Mouse (Mus musculus) embryo, embryonic 11 days (tissue): ENCODE results near the gene Ly6g6e.
"Not testable (repeated sequence)": the region's sequence is repeated elsewhere in the genome, so short reads cannot be mapped to it uniquely, and the experiment has no call there.

ENCODE experiments used
- DNase-seq: peaks from one replicate; pipeline ENCODE4 v3.0.0-alpha.2; 2015

Gene Ly6g6e

DNA sequence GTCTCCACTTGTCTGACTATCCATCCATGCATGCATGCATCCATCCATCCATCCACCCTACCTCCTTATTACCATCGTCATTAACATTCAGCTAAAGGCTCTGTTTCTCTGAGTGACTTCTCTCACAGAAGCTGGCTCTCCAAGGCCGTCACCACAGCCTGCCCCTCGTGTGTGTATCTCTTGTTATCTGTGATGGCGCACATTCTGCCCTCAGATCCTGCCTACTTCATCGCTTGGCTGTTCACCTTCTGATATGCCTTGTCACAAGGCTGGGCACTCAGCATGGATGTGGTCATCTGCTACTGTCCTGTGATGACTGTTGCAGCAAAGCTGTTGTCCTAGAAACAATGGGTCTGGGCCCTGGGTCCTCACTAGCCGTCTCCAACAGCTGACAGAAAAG lies 28.1 kb downstream of the Ly6g6e start:
- no peak for DNase-seq

DNA sequence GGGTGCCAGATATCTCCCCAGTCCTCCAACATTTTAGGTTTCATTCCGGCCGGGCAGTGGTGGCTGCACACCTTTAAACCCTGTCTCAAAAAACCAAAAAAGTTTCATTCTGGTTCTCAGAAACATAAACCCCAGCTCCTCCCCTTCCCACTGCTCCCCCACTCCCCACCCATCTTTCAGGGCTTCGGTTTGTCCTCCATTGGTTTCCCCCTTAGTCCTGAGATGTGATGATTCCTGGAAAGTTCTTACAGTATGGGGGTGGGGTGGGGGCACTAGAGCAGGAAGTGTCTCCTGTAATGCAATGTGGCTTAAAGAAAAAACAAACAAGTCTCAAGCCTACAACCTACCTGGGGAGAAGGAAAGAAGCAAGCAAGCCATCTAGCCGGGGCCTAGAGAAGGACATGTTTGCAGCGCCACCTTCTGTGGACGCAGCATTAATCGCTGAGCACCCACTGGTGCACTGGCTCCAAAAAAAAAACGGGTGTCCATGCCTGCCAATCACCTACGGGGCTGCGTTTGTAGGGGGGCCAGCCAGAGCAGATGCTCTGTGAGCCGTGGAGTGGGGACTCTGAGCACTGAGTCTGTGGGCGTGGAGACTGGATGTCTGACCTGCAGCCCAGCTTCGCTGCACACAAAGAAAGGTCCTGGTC lies 29.2 kb downstream of the Ly6g6e start:
- DNase-seq: peak; percentile 73

DNA sequence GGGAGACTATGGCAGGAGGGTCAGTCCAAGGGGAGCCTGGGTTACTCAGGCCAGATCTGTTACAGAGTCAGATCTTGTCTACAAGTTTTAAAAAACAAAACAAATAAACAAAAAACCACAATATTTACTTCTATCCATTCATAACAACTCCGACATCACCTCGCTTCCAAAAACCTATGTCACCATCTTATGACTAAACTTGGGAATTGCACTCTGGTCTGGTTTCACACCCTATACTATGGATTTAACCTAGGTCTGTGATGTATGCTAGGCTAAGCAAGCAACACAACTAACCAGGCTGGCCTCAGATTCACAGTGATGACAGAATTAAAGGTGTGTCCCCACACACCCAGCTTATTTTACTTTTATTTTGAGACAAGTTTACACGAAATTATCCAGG lies 29.8 kb downstream of the Ly6g6e start:
- DNase-seq: no peak

DNA sequence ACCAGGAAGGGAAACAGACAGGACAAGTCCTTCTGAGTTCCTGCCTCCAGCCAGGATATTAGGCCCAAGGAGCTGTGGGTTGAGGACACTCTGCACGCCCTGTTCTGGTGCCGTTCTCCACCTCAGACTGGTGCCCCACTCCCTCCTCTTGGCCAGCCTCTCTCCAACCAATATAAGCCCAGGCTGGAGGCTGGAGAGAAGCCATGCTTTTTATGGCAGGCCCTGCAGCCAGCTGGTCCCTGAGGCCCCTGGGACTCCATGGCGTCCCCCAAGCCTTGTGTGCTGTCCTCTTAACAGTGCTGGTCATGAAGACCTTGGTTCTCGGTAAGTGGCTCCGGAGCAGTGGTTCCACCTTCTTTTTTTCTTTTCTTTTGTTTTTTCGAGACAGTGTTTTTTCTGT lies 31.4 kb downstream of the Ly6g6e start, which contains the start of gene Ly6g5c:
Gene Ly6g5c (plus strand): TSS at position 183 of the 400 bp plus-strand sequence.
- no peak for DNase-seq

DNA sequence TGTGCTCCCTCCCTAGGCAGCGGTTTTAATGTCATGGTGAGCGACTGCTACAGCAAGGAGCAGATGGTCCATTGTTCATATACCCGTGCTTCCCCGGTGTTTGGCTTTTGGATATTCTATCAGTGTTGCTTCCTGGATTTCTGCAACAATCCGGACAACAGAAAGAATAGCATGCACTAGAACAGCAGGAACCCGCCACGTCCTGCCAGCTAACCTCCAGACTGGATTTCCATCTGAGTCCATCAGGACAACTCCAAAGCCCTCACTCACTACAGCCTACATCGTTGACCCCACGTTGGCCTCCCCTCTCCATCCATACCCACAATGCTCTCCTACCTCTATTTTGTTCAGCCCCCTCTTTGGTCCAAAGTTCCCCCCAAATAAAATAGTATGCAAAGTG lies 35.1 kb downstream of the Ly6g6e start:
- DNase-seq: no peak

DNA sequence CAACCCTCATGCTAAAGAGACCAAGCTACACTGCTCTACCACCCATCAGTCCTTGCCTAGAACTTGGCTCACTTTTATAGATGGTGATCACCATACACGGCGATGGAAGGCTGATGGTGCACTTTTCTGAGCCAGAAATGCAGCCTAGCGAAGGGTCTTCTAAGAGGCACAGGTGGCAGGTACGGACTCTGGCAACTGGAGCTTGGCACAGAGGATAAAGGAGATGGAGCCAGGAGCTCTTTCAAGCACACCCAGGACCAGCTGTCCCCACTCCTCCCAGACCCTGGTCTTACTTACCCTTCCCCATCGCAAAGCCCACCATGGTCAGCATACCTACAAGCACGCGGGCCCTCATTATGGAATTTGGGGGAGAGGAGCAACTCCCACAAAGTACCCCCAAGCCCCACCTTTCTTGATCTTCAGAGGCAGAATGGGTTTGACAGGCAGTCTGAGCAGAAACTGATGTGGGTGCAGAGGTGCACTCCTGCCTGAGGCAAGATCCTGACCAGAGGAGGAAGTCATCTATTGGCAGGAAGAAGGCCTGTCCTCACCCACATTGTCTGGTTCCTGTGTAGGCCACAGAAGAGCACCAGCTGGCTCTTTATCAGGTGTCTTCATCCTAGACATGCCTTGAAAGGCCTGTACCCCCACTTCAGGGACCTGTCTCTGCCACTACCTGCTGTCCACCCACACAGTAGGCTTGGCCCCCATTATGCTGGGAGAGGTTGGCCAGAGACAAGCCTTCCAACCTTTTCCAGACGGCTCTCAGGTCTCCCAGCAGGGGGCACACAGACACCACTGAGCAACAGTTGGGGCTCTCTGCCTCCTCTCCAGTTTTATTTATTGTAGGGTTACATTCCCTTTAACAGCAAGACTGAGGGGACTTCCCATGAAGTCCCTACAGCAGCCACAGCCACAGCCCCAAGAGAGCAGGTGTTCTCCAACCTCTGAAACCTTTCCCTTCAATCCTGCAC lies 38.6 kb downstream of the Ly6g6e start, which contains the start of gene Ly6g5b:
Gene Ly6g5b (minus strand): TSS at position 383 of the 974 bp plus-strand sequence.
- DNase-seq: no peak

DNA sequence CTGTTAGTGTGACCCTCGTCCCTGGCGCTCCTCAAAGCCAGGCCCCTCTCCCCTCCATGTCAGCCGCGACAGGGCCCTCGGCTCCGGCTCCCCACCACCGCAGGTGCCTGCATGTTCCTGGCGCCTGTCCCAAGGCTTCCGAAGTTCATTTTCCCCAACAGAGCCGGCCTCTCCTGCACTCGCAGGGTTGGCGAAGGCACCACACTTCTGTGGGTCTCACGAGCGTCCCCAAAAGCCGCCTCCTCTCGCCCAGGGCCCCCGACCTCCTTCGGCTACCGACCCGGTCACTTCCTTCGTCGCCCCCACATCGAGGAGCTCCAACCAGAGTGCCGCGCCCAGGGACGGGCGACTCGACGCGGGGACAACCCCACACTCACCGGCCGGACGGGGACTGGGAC lies 44.0 kb downstream of the Ly6g6e start:
- DNase-seq: no peak

DNA sequence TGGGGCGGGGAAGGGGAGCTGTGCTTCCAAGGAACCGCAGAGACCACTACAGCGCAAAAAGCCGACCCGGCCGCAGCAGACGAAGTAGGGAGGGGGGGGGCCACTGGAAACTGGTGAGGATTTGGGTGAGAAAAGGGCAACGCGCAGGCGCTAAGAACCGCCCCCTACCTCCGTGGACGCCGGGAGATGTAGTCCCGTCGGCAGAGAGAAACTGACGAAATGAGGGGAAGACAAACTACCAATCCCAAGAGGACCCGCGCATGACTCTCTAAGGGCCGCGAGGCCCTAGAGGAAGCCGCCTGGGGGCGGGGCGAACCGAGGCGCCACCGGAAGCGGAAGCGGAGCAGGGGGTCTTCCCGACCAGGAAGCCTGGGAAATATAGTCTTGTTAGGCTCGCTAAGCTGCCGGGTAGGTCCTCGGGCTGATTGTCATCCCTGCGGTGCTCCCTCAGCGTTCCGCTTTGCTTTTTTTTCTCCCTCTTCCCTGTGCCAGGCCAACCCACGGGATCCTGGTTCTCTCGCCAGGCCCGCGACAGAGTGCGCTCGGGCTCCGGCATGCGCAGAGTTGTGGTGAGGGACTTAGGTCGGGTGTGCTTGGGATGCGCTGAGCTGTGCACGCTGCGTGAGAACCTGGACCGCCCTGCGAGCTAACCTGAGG lies 44.6 kb downstream of the Ly6g6e start, which contains the start of gene Gpank1:
Gene Gpank1 (plus strand): TSS at position 313 of the 657 bp plus-strand sequence.
- DNase-seq: peak; percentile 100

DNA sequence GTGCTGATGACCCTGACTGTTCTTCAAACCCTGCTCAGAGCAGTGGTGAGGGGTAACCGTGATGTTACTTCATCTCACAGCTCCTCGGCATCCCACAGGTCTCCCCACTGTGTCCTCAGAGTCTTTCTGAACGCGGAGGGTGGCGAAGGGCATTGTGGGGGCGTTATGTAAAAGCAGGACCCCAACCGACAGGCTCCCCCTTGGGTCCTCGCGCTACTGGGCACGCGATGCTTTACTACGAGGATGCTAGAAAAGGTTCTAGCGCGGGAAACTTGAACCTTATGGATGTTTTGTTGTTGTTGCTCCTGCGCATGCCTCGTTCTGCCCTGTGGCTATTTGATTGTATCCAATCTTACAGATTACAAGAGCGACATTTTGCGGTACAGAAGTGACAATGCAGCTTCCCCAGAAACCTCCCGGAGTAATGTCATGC lies 45.2 kb downstream of the Ly6g6e start, which contains the start of gene Csnk2b:
Gene Csnk2b (minus strand): TSS at position 183 of the 433 bp plus-strand sequence.
- DNase-seq: peak; percentile 79

DNA sequence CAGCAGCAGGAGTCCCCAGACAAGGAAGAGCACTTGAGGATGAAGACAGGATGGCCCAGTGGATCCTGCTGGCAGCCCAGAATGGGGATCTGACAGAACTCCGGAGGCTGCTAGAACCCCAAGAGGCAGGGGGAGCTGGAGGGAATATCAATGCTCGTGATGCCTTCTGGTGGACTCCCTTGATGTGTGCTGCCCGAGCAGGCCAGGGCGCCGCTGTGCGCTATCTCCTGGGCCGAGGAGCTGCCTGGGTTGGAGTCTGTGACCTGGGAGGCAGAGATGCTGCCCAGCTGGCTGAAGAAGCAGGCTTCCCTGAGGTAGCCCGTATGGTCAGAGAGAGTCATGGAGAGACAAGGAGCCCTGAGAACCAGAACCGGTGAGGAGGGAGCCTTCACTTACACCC lies 46.6 kb downstream of the Ly6g6e start:
- DNase-seq: not testable (repeated sequence)

DNA sequence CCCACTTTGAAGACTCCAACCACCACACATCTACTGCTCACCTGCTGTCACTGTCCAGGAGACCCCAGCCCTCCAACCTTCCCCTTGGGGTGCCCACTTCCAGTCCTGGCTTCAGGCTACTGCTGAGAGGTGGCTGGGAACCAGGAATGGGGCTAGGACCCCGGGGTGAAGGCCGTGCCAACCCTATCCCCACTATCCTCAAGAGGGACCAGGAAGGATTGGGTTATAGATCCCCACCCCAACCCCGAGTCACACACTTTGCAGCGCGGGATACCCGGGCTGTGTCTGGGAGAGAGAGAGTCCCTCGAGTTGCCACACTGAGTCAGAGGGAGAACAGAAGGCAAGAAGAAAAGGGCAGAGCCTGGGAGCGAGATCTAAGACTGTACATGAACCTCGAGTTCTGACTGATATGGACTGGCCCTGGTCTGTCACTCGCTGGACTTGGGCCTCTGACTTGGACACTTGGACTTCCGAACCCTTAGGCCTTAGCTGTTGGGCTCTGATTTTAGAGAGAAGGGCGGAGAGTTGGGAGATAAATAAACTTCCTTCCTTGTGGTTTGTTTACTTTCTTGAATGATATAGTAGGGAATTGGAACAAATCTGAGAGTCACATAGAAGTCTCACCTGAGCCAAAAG lies 47.7 kb downstream of the Ly6g6e start:
- DNase-seq: not testable (repeated sequence)

DNA sequence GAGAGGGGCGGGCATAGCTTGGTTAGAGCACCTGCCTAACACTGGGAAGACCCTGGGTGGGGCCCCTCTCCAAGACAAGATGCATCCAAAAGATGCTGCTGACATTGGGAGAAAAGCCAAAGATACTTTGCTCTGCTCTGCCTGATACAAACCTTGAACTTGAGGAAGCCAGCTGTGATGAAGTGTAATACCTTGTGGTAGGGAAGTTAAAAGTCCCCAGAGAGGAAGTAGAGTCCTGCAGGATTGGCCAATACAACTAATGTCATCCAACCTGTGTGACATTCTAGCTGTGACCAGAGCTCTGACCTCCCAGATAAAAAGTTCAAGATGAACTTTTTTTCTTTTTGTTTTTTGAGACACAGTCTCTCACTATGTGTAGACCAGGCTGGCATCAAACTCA lies 48.4 kb downstream of the Ly6g6e start:
- no peak for DNase-seq

DNA sequence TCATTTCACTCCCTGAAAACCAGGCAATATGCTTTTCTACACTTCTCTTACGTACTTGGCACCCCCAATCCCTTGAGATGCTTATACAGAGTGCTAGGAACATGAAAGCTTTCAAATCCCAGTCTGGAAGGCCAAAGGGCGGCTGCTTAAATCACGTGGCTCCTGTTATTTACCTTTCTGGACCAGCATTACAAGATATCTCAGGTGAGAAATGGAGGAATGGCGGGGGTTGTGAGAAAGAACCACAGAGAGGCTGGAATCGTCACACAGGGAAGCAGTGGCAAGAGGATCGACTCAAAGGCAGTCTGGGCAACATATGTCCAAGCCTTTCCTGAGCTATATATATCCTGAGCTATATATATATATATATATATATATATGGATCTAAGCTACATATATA lies 48.9 kb downstream of the Ly6g6e start:
- DNase-seq: no peak

DNA sequence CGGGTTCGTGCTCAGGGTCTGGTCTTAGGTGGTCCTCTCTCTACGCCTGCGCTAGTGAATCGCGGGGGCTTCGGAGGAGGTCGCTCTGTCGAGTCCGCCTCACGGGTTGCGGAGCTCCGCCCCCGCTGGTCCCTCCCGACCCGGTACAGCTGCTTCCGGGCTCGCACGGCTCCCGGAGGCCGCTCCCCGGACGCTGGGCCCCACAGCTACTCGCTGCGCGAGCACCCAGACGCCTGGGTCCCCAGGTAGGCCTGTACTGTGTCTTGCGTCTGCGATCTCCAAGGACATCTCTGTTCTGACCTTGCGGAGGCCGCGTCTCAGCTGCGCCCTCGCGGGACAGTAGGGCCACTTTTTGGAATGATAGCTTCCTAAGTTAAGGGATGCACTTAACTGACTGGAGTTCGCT lies 49.5 kb downstream of the Ly6g6e start, which contains the start of gene D17H6S53E:
Gene D17H6S53E (plus strand): TSS at position 168 of the 406 bp plus-strand sequence.
- peak; percentile 88 for DNase-seq

DNA sequence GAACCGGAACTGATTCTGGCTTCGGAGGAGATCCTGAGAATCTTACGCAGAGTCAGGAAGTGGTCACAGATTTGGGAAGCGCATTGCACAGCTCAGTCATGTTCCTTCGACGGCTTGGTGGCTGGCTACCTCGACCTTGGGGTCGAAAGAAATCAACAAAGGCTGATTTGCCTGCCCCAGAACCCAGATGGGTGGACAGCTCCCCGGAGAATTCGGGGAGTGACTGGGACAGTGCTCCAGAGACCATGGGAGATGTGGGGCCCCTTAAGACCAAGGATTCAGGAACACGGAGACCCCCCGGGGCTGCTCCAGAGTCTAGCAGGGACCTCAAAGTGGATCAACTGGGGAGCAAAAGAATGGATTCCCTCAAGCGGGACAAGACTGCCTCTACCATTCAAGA lies 50.3 kb downstream of the Ly6g6e start:
- DNase-seq: no peak
